Mouse (Mus musculus) limb, embryonic 10.5 days (tissue): ENCODE data around the gene Gm37240. TPM values are rescaled to one million over a fixed set of nuclear protein-coding genes. Genes with fewer than 3 reads are reported as not detected.
A peak's percentile ranks its signal among the peaks of the same experiment; 100 is the strongest.

Experiments used
- DNase-seq: peaks from one replicate; pipeline ENCODE4 v3.0.0-alpha.2; 2017; ENCODE audit warnings: low spot score
- H3K27ac ChIP-seq: fragments of 300-500 bp; sonication (generic); 2 replicates; pipeline ENCODE4 v1.5.1; 2016; ENCODE audit warnings: mild to moderate bottlenecking
- H3K27me3 ChIP-seq: fragments of 300-500 bp; sonication (generic); 2 replicates; pipeline ENCODE4 v1.6.1; 2016; ENCODE audit warnings: low read depth, mild to moderate bottlenecking; ENCODE audit not compliant: poor library complexity, severe bottlenecking
- H3K36me3 ChIP-seq: fragments of 300-500 bp; sonication (generic); 2 replicates; pipeline ENCODE4 v1.6.1; 2016; ENCODE audit warnings: mild to moderate bottlenecking, moderate library complexity
- H3K4me1 ChIP-seq: fragments of 300-500 bp; sonication (generic); 2 replicates; pipeline ENCODE4 v1.6.1; 2016
- H3K4me3 ChIP-seq: fragments of 300-500 bp; sonication (generic); 2 replicates; pipeline ENCODE4 v1.5.1; 2016; ENCODE audit warnings: mild to moderate bottlenecking, moderate library complexity
- H3K9me3 ChIP-seq: fragments of 300-500 bp; sonication (generic); replicated peaks from 2 replicates; pipeline ENCODE4 v1.6.1; 2016; ENCODE audit warnings: mild to moderate bottlenecking
- WGBS: fragments of 180-500 bp; shearing (Covaris S2); methylation state at CpG from one replicate; pipeline ENCODE4 v1.1.7; 2016; 5-methylcytosine and 5-hydroxymethylcytosine counted together
- polyA plus RNA-seq: library from polyadenylated mRNA; unstranded; fragments of >200 nt; fragmentation: Nextera tagmentation; extraction: Ambion mirVana; gene quantifications from 2 replicates; pipeline ENCODE4 v1.2.1, GENCODE M21; 2016

Gene Gm37240
- polyA plus RNA-seq, 1 experiment from 2014 or later, result 3.1 TPM

DNA sequence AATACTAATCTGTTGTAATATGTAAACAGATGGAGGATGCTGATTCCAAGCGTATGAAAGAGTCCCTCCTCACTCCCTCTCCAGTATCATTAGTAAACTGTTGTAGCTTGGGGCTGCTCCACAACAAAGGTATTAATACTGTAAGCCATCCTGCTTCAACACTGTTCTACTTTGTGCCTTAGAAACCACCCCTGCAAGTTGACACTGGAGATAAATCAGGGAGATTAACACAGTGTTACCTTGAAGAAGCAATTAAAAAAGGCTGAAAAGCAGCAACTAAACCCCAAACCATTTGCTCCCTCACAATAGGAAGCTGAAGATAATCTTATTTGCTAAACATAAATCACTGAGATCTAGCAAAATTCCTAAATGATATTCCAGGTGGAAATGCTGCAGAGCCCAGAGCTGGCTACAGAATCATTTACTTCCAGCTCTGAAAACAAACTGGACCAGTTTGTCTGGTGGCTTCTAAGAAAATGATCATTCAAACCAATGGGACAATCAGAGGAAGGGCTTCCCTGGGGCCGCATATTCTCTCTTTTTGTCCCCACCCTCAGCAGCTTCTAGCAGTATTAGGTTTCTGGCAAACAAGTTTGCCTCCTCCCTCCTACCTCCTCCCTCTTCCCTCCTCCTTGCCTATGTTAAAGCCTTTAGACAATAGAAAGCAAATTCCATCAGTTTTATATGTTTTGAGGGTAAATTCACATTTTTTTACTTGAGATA lies 45.7 kb downstream of the Gm37240 start:
- Histone ChIP-seq H3K36me3 (no peaks in the 10 kb centered on the region), H3K9me3 (no peaks in the 10 kb centered on the region), H3K27me3 (no peaks in the 10 kb centered on the region), H3K27ac (peak overlapping the region; percentile 80), H3K4me3 (no peak overlapping the region), H3K4me1 (peaks cover 18% of the 10 kb centered on the region)
- DNase-seq, result no peak
- 29% methylated on average over 2 of the region's 2 CpGs for WGBS

DNA sequence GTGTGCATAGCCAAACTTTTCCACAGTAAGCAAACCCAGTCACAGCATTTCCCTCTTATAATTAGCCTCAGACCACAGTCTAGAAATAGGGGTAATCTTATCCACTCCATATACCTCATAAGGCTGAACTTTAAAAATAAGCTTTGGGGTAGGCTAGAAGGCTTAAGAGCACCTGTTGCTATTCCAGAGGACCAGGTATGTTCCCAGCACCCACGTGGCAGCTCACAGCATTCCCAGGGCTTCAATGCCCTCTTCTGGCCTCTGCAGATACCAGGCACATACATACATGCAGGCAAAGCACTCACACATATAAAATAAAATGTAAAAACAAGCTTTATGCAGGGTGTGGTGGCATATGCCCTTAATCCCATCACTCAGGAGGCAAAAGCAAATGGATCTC lies 53.7 kb downstream of the Gm37240 start:
- Histone ChIP-seq H3K9me3 (no peaks in the 10 kb centered on the region), H3K27me3 (no peaks in the 10 kb centered on the region), H3K27ac (no peak overlapping the region), H3K4me3 (no peak overlapping the region), H3K4me1 (peaks cover 3% of the 10 kb centered on the region; the same call in 1 of the 2 replicates), H3K36me3 (0 out of 2 replicates have a peak, but pooled peaks cover 1% of the 10 kb centered on the region)
- no peak for DNase-seq
- 68% methylated on average over 1 of the region's 1 CpGs for WGBS

GRCm38 (mm10) chr3:85832490-85833155 lies 54.7 kb downstream of the Gm37240 start:
- H3K4me3 ChIP-seq, result no peak overlapping the region
- no peaks in the 10 kb centered on the region for H3K9me3 ChIP-seq
- no peaks in the 10 kb centered on the region for H3K27me3 ChIP-seq
- peaks cover 3% of the 10 kb centered on the region; the same call in 1 of the 2 replicates for H3K4me1 ChIP-seq
- no peak overlapping the region for H3K27ac ChIP-seq
- WGBS, result 84% methylated on average over 10 of the region's 10 CpGs
- no peak for DNase-seq
- H3K36me3 ChIP-seq, result 0 out of 2 replicates have a peak, but pooled peaks cover 1% of the 10 kb centered on the region

GRCm38 (mm10) chr3:85831785-85832184 lies 55.5 kb downstream of the Gm37240 start:
- Histone ChIP-seq H3K4me1 (peaks cover 3% of the 10 kb centered on the region; the same call in 1 of the 2 replicates), H3K36me3 (0 out of 2 replicates have a peak, but pooled peaks cover 1% of the 10 kb centered on the region), H3K27ac (no peak overlapping the region), H3K27me3 (no peaks in the 10 kb centered on the region), H3K4me3 (no peak overlapping the region), H3K9me3 (no peaks in the 10 kb centered on the region)
- WGBS, result 88% methylated on average over 1 of the region's 1 CpGs
- no peak for DNase-seq

GRCm38 (mm10) chr3:85829047-85829446 lies 58.3 kb downstream of the Gm37240 start:
- Histone ChIP-seq H3K27me3 (no peaks in the 10 kb centered on the region), H3K4me1 (peaks cover 3% of the 10 kb centered on the region; the same call in 1 of the 2 replicates), H3K9me3 (no peaks in the 10 kb centered on the region), H3K36me3 (0 out of 2 replicates have a peak, but pooled peaks cover 1% of the 10 kb centered on the region), H3K4me3 (no peak overlapping the region), H3K27ac (no peak overlapping the region)
- whole genome bisulfite sequencing, result 76% methylated on average over 4 of the region's 4 CpGs
- DNase-seq, result no peak

- no peaks in the 10 kb centered on the region for H3K27me3 ChIP-seq
- H3K9me3 ChIP-seq, result no peaks in the 10 kb centered on the region
- H3K27ac ChIP-seq, result no peak overlapping the region
- no peak overlapping the region for H3K4me3 ChIP-seq
- H3K36me3 ChIP-seq, result 0 out of 2 replicates have a peak, but pooled peaks cover 1% of the 10 kb centered on the region
- DNase-seq, result no peak
- peaks cover 2% of the 10 kb centered on the region; the same call in 1 of the 2 replicates for H3K4me1 ChIP-seq
- WGBS, result 91% methylated on average over 6 of the region's 6 CpGs
These were observed 59.5 kb downstream of the Gm37240 start for GRCm38 (mm10) chr3:85827815-85828214.

DNA sequence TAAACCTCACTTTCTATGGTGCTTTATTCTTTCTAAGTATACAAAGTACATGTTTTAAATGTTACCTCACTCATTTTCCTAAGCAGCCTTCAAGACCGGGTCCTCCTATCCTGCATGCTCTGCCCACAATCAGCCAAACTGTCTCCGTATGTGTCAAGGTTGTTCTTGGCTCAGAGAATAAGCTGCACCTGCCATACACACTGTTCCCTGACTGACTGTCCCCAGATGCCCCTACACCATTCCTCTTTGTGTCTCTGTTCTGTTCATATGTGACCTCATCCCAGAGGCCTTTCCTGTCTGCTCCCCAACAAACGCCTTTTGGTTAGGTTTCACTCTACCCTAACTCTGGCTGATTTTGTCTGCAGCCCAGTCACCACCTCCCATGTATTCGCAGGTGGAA lies 60.0 kb downstream of the Gm37240 start:
- no peaks in the 10 kb centered on the region for H3K9me3 ChIP-seq
- no peak overlapping the region for H3K4me3 ChIP-seq
- WGBS, result 87% methylated on average over 4 of the region's 4 CpGs
- H3K27ac ChIP-seq, result no peak overlapping the region
- H3K4me1 ChIP-seq, result no peaks in the 10 kb centered on the region
- no peaks in the 10 kb centered on the region for H3K27me3 ChIP-seq
- no peak for DNase-seq
- 0 out of 2 replicates have a peak, but pooled peaks cover 1% of the 10 kb centered on the region for H3K36me3 ChIP-seq

DNA sequence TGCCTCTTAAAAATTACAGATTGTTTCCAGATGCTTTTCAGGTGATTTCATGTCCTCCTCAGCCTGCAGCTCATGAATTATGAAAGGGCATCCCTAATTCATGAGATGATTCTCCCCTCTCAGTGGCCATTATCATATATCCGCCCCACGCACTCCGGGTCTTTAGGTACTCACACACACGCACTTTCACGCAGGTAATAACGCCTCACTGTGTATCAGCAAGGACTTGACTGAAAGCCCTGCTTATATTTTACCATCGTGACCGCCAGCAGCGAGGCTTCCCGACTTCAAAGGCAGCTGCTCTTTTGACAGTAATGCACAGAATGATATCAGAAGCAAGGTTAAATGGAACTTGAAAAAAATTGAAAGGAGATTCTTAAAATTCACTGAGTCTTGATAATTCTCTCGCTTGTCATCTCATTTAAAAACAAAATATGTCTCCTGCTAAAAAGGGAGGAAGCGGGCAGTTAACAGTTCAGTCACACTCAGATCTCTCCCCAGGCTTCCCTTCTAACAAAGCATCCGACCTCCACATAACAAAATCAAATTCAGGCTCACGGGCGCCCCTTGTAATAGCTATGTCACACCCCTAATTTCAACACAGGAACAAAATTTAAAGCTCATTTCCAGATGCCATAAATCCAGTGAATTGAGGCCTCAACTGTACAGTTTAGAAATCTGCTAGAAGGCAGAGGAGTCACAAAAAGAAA lies 66.3 kb downstream of the Gm37240 start:
- H3K9me3 ChIP-seq, result no peaks in the 10 kb centered on the region
- 74% methylated on average over 15 of the region's 15 CpGs for WGBS
- H3K27me3 ChIP-seq, result no peaks in the 10 kb centered on the region
- H3K27ac ChIP-seq, result no peak overlapping the region
- DNase-seq, result no peak
- H3K4me1 ChIP-seq, result peaks cover 22% of the 10 kb centered on the region
- no peaks in the 10 kb centered on the region for H3K36me3 ChIP-seq
- no peak overlapping the region for H3K4me3 ChIP-seq

GRCm38 (mm10) chr3:85819319-85819718 lies 68.0 kb downstream of the Gm37240 start:
- Histone ChIP-seq H3K27ac (no peak overlapping the region), H3K4me1 (peaks cover 24% of the 10 kb centered on the region), H3K36me3 (no peaks in the 10 kb centered on the region), H3K9me3 (no peaks in the 10 kb centered on the region), H3K4me3 (no peak overlapping the region), H3K27me3 (no peaks in the 10 kb centered on the region)
- 85% methylated on average over 3 of the region's 3 CpGs for WGBS
- no peak for DNase-seq

- no peaks in the 10 kb centered on the region for H3K36me3 ChIP-seq
- peaks cover 31% of the 10 kb centered on the region for H3K4me1 ChIP-seq
- H3K4me3 ChIP-seq, result no peak within 1 kb of the TSS
- 90% methylated on average over 2 of the region's 2 CpGs for WGBS
- H3K27me3 ChIP-seq, result no peaks in the 10 kb centered on the region
- no peak for DNase-seq
- no peak within 1 kb of the TSS for H3K27ac ChIP-seq
- H3K9me3 ChIP-seq, result no peaks in the 10 kb centered on the region
These were observed 70.1 kb downstream of the Gm37240 start, which contains the start of gene Fam160a1 for GRCm38 (mm10) chr3:85817191-85817590. Gene Fam160a1 (minus strand): TSS chr3:85817291.

DNA sequence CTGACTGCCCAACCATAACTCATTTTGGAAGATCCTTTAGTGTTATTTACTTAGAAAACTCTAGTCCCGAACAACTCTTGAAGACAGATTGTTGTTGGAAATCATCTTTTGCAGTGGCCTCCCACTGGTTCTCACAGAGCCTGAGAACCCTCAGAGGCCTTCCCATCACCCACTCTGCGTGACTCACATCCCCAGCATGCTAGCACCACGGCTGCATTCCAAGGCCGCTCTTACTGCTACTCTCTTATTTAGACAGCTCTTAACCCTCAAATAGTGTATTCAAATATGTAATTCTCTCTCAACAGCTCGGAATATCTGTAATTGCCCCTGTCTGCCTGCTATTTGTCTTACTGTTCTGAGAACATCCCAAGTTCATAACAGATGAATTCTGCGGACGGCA lies 73.1 kb downstream of the Gm37240 start:
- Histone ChIP-seq H3K27me3 (no peaks in the 10 kb centered on the region), H3K4me3 (no peak overlapping the region), H3K36me3 (no peaks in the 10 kb centered on the region), H3K27ac (no peak overlapping the region), H3K9me3 (no peaks in the 10 kb centered on the region), H3K4me1 (peaks cover 17% of the 10 kb centered on the region)
- 79% methylated on average over 7 of the region's 7 CpGs for WGBS
- no peak for DNase-seq

DNA sequence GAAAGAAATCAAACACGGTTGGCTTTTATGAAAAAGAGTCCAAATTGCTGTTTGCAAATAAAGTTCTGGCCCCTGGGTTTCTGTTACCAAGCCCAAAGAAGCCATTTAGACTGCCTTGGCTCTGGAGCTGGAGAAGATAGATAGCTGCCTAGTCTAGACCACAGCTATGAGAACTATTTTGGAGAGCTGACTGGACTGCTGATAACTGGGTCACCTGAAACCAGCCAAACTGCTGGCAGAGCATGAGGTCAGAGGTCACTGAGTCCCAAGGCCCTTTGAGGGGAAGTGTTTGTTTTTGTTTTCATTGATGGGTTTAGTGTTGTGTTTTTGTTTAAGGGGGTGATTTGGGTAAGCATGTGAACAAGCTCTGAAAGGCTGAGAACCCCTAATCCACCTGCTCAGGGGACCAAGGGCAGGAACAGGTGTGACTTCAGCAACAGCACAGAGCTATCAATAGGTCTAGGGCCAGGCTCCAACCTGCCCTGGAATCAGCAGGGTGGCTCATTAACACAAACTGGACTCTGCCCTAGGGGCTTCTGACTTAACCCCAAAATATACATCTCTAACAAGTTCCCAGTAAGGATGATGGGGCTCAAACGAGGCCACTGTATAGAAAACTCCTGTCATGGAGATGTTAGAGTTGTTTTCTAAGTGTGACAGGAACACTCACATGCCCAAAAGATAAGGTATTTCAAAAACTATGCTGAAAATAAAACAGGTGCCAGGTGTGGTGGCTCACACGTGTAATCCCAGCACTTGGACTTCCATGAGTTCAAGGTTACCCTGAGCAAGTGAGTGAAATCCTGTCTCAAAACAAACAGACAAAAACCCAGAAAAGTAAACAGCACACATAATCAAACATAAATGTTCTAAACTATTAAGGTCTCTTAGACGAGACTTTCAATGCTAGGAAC lies 74.0 kb downstream of the Gm37240 start:
- no peaks in the 10 kb centered on the region for H3K9me3 ChIP-seq
- no peak overlapping the region for H3K4me3 ChIP-seq
- no peaks in the 10 kb centered on the region for H3K36me3 ChIP-seq
- no peak overlapping the region for H3K27ac ChIP-seq
- WGBS, result 58% methylated on average over 4 of the region's 4 CpGs
- no peak for DNase-seq
- peaks cover 17% of the 10 kb centered on the region for H3K4me1 ChIP-seq
- H3K27me3 ChIP-seq, result no peaks in the 10 kb centered on the region
